In the genomic region with DNA sequence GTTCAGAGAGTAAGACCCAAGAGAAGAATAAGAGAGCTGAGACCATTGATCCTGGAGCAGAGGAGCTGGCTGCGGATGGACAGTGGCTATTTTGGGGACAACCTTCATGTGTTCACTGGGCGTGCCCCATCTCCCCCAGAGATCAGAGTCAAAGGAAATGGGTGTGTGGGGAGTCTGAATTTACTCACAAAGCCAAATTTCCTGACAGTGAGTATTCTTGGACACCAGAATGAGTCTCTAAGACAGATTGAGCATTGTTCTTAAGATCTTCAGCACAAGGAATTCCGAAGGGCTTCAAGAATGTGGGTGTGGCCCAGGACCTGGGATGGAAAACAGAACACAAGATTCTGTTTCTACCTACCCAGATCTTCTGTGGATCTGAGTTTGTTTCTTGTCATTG, we compare ENCODE assay signal across 21 mouse cellular contexts.
DNase-seq lines count a peak whose midpoint lies in the region; ATAC-seq and TF ChIP-seq lines count a peak whose summit lies in the region.
"Had no signal": no experiment of that assay in that cellular context is flagged by ENCODE, and none has a peak within 500 bp of the region (broad histone marks: within the 10 kb centered on the region; RNA-seq: fewer than 3 reads in every experiment).

No protein-coding gene starts in this region.

- no peaks in the 10 kb centered on the region for H3K27me3 ChIP-seq in heart, postnatal 0 days (ENCODE audit: control insufficient read depth, insufficient read depth, low read length)
- no peaks in the 10 kb centered on the region for H3K27me3 ChIP-seq in limb, embryonic 10.5 days (ENCODE audit: low read depth, poor library complexity, severe bottlenecking)
- H3K27me3 ChIP-seq: limb, embryonic 12.5 days had no signal

- intact Hi-C loops in heart, postnatal 10 days (cut with DNase I): loop anchor here (10.0 kb wide), 2 partner anchors 648 to 718 kb away; a partner anchor contains a TSS

- TF ChIP-seq EP300 in heart, postnatal 0 days (IDR thresholded peaks at IDR 0.05; ENCODE audit: low read depth): no peak

- H3K9me3 ChIP-seq in heart, postnatal 0 days (replicated peaks; ENCODE audit: control insufficient read depth, low read length): no peaks in the 10 kb centered on the region
- H3K9me3 ChIP-seq in ES-E14 (ENCODE audit: control insufficient read depth, insufficient read depth, low read depth, low read length): no peaks in the 10 kb centered on the region
- no peaks in the 10 kb centered on the region for H3K9me3 ChIP-seq in limb, embryonic 10.5 days (replicated peaks)
- H3K9me3 ChIP-seq: embryonic facial prominence, embryonic 10.5 days; limb, embryonic 12.5 days; liver, embryonic 15.5 days; megakaryocyte, embryonic 14.5 days had no signal

- in situ Hi-C loops in ES-E14 (cut with MboI; ENCODE audit: low sequenced_read_pairs in 2 of 2, unreplicated experiment in 2 of 2): no loop called here

- no peak for DNase-seq in heart, postnatal 0 days (ENCODE audit: low spot score)
- DNase-seq in heart, postnatal 10 days: no peak
- DNase-seq in 3T3-L1 (ENCODE audit: low read depth, low spot score): peak; percentile 51
- DNase-seq in ES-E14 (ENCODE audit: low read depth, low spot score): peak; percentile 24
- peak; percentile 12 for DNase-seq in limb, embryonic 10.5 days (ENCODE audit: low spot score)
- no peak for DNase-seq in frontal cortex, adult 2 months (ENCODE audit: extremely low spot score in 1 of 2, low spot score in 1 of 2)
- no peak for DNase-seq in spleen, postnatal 36 days (ENCODE audit: low spot score in 2 of 2)
- DNase-seq: cerebellum, adult 11 months; cerebellum, postnatal 36 days; forebrain, postnatal 0 days; gastrocnemius, postnatal 14 days; spleen, adult 18-20 months; thymus, postnatal 14 days had no signal

- no peaks in the 10 kb centered on the region for H3K36me3 ChIP-seq in heart, postnatal 0 days (replicated peaks; ENCODE audit: control insufficient read depth, insufficient read depth, low read length)
- no peaks in the 10 kb centered on the region for H3K36me3 ChIP-seq in ES-E14 (ENCODE audit: control insufficient read depth, insufficient read depth, low read length, poor library complexity, severe bottlenecking)
- H3K36me3 ChIP-seq in limb, embryonic 10.5 days: no peaks in the 10 kb centered on the region
- H3K36me3 ChIP-seq: embryonic facial prominence, embryonic 10.5 days; limb, embryonic 12.5 days; liver, embryonic 15.5 days had no signal

- no peak overlapping the region for H3K9ac ChIP-seq in heart, postnatal 0 days (replicated peaks; ENCODE audit: low read depth, low read length)
- no peak overlapping the region for H3K9ac ChIP-seq in ES-E14 (ENCODE audit: insufficient read depth, low read depth, low read length, poor library complexity, severe bottlenecking)
- H3K9ac ChIP-seq: forebrain, postnatal 0 days; limb, embryonic 12.5 days; liver, embryonic 15.5 days had no signal

- peak overlapping the region; percentile 48; the same call in 1 of the 2 replicates for H3K27ac ChIP-seq in heart, postnatal 0 days (ENCODE audit: low read depth)
- no peak overlapping the region for H3K27ac ChIP-seq in ES-E14 (ENCODE audit: insufficient read depth, low read depth, low read length, poor library complexity, severe bottlenecking)
- no peak overlapping the region for H3K27ac ChIP-seq in limb, embryonic 10.5 days
- H3K27ac ChIP-seq: embryonic facial prominence, embryonic 10.5 days; left cerebral cortex, adult 2 months; limb, embryonic 12.5 days; liver, embryonic 15.5 days had no signal

- no peak for TF ChIP-seq CTCF in heart, postnatal 0 days (IDR thresholded peaks at IDR 0.05; ENCODE audit: low read depth)

- ATAC-seq in heart, postnatal 0 days (ENCODE audit: insufficient read depth, low read depth): peak; percentile 33; the same call in 1 of the 2 replicates
- no peak for ATAC-seq in megakaryocyte, adult 5-6 weeks (ENCODE audit: poor library complexity, severe bottlenecking)
- ATAC-seq: activated CD4-positive, CD25-positive, alpha-beta regulatory T cell, adult 4 months; CD4-positive, CD25-positive, alpha-beta regulatory T cell, adult 4 months; forebrain, postnatal 0 days had no signal

- no peak overlapping the region for H3K4me3 ChIP-seq in heart, postnatal 0 days (ENCODE audit: low read depth, low read length)
- H3K4me3 ChIP-seq in ES-E14 (ENCODE audit: insufficient read depth in 1 of 2, low read depth in 1 of 2, low read length in 2 of 2, poor library complexity in 1 of 2, severe bottlenecking in 1 of 2): no peak overlapping the region
- no peak overlapping the region for H3K4me3 ChIP-seq in limb, embryonic 10.5 days
- H3K4me3 ChIP-seq: embryonic facial prominence, embryonic 10.5 days; left cerebral cortex, adult 2 months; limb, embryonic 12.5 days; liver, embryonic 15.5 days; megakaryocyte, embryonic 14.5 days had no signal

- no peak overlapping the region for H3K4me2 ChIP-seq in heart, postnatal 0 days (ENCODE audit: low read depth, low read length)
- H3K4me2 ChIP-seq: limb, embryonic 12.5 days; liver, embryonic 15.5 days had no signal

- 57% methylated on average over 3 of the region's 3 CpGs for WGBS in heart, postnatal 0 days
- 80% methylated on average over 3 of the region's 3 CpGs for WGBS in limb, embryonic 10.5 days

- no peaks in the 10 kb centered on the region for H3K4me1 ChIP-seq in heart, postnatal 0 days (ENCODE audit: control insufficient read depth, insufficient read depth)
- H3K4me1 ChIP-seq in ES-E14 (ENCODE audit: control insufficient read depth in 2 of 2, insufficient read depth in 2 of 2, low read length in 2 of 2, poor library complexity in 1 of 2): peaks cover 2 to 4% of the 10 kb centered on the region in 2 experiments; a peak in 2 of 4 replicates
- peaks cover under 1% of the 10 kb centered on the region for H3K4me1 ChIP-seq in limb, embryonic 10.5 days
- H3K4me1 ChIP-seq: liver, embryonic 15.5 days had no signal

TF ChIP-seq in ES-E14, 5 proteins besides CTCF, POLR2A, EP300 and RAD21:
- TF ChIP-seq MAFK (IDR thresholded peaks at IDR 0.05; ENCODE audit: insufficient read depth, low read depth, low read length): no peak
- no peak for TF ChIP-seq ZNF384 (IDR thresholded peaks at IDR 0.05; ENCODE audit: low read depth, low read length)
- no peak for TF ChIP-seq HCFC1 (IDR thresholded peaks at IDR 0.05; ENCODE audit: borderline replicate concordance, insufficient read depth, low read length)
- no peak for TF ChIP-seq CHD2 (IDR thresholded peaks at IDR 0.05; ENCODE audit: low read depth, low read length)
- no peak for TF ChIP-seq ZC3H11A (IDR thresholded peaks at IDR 0.05; ENCODE audit: borderline replicate concordance, low read depth, low read length)
TF ChIP-seq in ES-E14: peak in this region for 0.

Comparison
In these comparisons a context has a peak if more than half of its experiments do, and no peak if none do; other contexts are left out.
1. DNase-seq: peak in 3T3-L1 (single experiment), ES-E14 (single experiment) and limb, embryonic 10.5 days (single experiment); none in heart, postnatal 0 days (single experiment), heart, postnatal 10 days (0 of 2), frontal cortex, adult 2 months (0 of 2) and spleen, postnatal 36 days (0 of 2).